Mouse (Mus musculus): ENCODE measurements at regions not wholly inside any gene's neighbourhood (a gene's known extent, or its start where the extent isn't known, plus 50 kb on each side); places are given as distances from the start of the nearest gene placed in this dataset.

DNA sequence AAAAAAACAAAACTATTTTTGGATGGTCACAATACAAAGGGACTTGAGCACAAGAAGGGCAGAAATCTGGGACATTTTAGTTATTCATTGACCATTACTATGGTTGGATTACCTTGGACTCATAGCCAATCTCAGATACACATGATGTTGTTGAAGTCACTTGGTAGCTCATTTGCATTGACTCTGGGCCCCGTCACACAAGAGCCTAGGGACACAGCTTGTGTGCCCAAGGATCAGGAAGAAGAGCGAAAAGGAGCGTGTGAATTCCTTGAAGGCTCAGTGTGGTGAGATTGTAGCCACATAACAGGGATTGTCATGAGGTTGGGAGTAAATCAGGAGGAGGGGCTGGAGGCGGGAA is 170.0 kb upstream of the Runx1 start:
- H3K4me2 ChIP-seq (ENCODE audit: low read depth), result no peak overlapping the region
- DNase-seq (ENCODE audit: low spot score), result no peak
- no peak overlapping the region for H3K27ac ChIP-seq (ENCODE audit: low read depth, low read length)
- ATAC-seq (ENCODE audit: insufficient read depth, low FRiP score, low TSS enrichment), result no peak
- H3K36me3 ChIP-seq (ENCODE audit: control insufficient read depth, insufficient read depth, low read length), result no peaks in the 10 kb centered on the region
- no peak overlapping the region for H3K4me3 ChIP-seq (ENCODE audit: low read depth, low read length)
- WGBS, result 90% methylated on average over 4 of the region's 4 CpGs
- H3K27me3 ChIP-seq (ENCODE audit: control insufficient read depth, insufficient read depth, low read length), result no peaks in the 10 kb centered on the region
- H3K9me3 ChIP-seq (ENCODE audit: control insufficient read depth, low read length), result no peaks in the 10 kb centered on the region
- H3K4me1 ChIP-seq (ENCODE audit: control insufficient read depth, insufficient read depth, low read length), result no peaks in the 10 kb centered on the region
- H3K9ac ChIP-seq (ENCODE audit: low read length), result no peak overlapping the region

DNA sequence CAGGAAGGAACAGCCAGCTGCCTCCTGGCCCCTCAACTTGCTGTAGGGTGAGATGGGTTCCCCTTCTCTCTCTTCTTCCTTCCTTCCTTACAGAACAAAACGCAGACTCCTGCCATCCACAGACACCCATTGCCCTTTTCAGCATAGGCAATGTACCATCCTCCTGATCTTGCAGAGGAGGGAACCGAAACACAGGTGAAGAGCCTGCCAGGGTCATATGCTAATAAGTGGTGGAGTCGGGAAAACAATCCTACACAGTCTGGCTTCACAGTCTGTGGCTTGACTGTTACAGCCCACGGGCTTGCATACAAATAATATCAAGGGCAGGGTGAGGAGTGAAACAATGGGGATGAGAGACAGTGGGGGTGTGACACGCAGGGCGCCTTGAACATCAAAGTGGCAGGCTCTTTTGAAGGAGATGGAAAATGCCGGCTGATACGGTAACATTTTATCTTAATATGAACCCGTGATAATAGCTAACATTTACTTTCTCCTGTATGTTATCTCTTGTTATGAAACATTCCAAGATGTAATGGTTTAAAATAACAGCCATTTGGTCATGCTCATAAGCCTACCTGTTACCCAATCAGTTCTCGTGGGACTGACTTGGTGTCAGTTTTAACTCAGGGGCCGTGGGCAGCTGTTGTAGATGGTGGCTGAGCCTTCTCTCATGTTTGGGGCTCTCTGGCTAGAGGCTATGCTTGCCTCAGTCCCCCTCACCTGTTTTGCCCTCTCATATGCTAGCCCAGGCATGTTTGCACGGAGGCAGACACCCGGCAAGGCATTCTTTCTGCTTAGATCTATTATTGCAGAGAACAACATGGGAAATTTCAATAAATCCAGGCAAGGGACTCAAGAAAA is 169.4 kb upstream of the Runx1 start:
- Histone ChIP-seq H3K4me1 (ENCODE audit: control insufficient read depth, insufficient read depth, low read length) (no peaks in the 10 kb centered on the region), H3K9me3 (ENCODE audit: control insufficient read depth, low read length) (no peaks in the 10 kb centered on the region), H3K4me3 (ENCODE audit: low read depth, low read length) (no peak overlapping the region), H3K9ac (ENCODE audit: low read length) (no peak overlapping the region), H3K27ac (ENCODE audit: low read depth, low read length) (no peak overlapping the region), H3K36me3 (ENCODE audit: control insufficient read depth, insufficient read depth, low read length) (no peaks in the 10 kb centered on the region), H3K27me3 (ENCODE audit: control insufficient read depth, insufficient read depth, low read length) (no peaks in the 10 kb centered on the region), H3K4me2 (ENCODE audit: low read depth) (no peak overlapping the region)
- DNase-seq (ENCODE audit: low spot score), result no peak
- 85% methylated on average over 13 of the region's 13 CpGs for WGBS
- ATAC-seq (ENCODE audit: insufficient read depth, low FRiP score, low TSS enrichment), result no peak

DNA sequence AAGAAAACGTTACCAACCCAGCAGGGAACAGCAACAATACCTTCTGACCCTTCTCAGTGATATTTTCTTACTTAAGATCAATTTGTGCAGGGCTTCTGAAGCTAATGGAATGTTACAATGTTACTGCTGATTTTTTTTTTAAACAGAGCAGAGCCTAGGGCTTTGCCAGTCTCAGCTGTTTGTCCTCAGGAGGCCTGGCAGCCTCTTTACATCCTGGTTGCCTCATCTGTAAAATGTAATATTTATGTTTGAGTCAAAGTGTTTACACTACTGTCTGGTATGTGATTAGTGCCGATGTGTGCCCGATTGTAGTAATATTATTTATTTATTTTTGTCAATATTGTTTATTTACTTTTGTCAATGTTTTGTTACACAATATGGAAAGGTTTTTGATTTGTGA is 166.9 kb upstream of the Runx1 start:
- H3K27ac ChIP-seq (ENCODE audit: low read depth, low read length), result no peak overlapping the region
- no peak for ATAC-seq (ENCODE audit: insufficient read depth, low FRiP score, low TSS enrichment)
- H3K27me3 ChIP-seq (ENCODE audit: control insufficient read depth, insufficient read depth, low read length), result no peaks in the 10 kb centered on the region
- H3K4me3 ChIP-seq (ENCODE audit: low read depth, low read length), result no peak overlapping the region
- no peaks in the 10 kb centered on the region for H3K4me1 ChIP-seq (ENCODE audit: control insufficient read depth, insufficient read depth, low read length)
- no peaks in the 10 kb centered on the region for H3K36me3 ChIP-seq (ENCODE audit: control insufficient read depth, insufficient read depth, low read length)
- H3K9ac ChIP-seq (ENCODE audit: low read length), result no peak overlapping the region
- WGBS, result 48% methylated on average over 3 of the region's 3 CpGs
- no peaks in the 10 kb centered on the region for H3K9me3 ChIP-seq (ENCODE audit: control insufficient read depth, low read length)
- no peak overlapping the region for H3K4me2 ChIP-seq (ENCODE audit: low read depth)
- no peak for DNase-seq (ENCODE audit: low spot score)

DNA sequence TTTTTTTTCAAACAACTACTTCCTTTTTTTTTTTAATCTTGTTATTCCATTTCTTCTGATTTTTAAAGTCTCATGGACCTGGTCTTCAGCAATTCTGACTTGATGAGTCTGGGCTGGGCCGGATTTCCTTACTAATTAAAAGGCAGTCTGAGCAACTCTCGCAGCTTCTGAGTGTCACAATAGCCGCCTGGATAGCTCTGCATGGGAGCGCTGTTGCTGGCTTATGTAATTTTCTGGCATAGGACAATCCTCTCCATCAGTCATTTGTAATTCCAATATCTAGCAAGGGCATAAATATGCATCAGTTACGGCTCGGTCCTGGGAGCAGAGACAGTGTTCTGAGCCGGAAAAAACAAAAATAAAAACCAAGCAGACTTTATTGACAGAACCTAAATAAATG is 165.5 kb upstream of the Runx1 start:
- no peak overlapping the region for H3K4me3 ChIP-seq (ENCODE audit: low read depth, low read length)
- no peaks in the 10 kb centered on the region for H3K9me3 ChIP-seq (ENCODE audit: control insufficient read depth, low read length)
- no peak overlapping the region for H3K9ac ChIP-seq (ENCODE audit: low read length)
- no peak for ATAC-seq (ENCODE audit: insufficient read depth, low FRiP score, low TSS enrichment)
- no peaks in the 10 kb centered on the region for H3K27me3 ChIP-seq (ENCODE audit: control insufficient read depth, insufficient read depth, low read length)
- no peak for DNase-seq (ENCODE audit: low spot score)
- WGBS, result 68% methylated on average over 7 of the region's 7 CpGs
- H3K4me2 ChIP-seq (ENCODE audit: low read depth), result no peak overlapping the region
- H3K4me1 ChIP-seq (ENCODE audit: control insufficient read depth, insufficient read depth, low read length), result no peaks in the 10 kb centered on the region
- no peaks in the 10 kb centered on the region for H3K36me3 ChIP-seq (ENCODE audit: control insufficient read depth, insufficient read depth, low read length)
- H3K27ac ChIP-seq (ENCODE audit: low read depth, low read length), result no peak overlapping the region

DNA sequence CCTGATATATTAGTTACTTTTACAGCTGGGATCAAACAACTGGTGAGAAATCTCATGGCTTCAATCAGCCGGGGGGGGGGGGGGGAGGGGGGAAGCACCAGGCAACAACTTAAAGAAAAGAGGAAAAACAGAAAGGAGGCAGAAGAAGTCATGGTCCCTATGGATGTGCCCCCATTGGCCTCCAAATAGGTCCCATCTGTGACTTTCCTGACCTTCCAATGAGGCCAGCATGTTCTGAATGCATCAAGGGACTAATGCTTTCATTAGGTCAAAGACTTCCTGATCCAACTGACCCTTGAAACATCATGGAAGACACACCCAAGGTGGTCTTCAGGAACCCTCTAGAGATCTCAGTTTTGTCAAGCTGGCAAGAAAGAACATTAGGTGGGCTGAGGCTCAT is 162.5 kb upstream of the Runx1 start:
- H3K27ac ChIP-seq (ENCODE audit: low read depth, low read length), result no peak overlapping the region
- no peak for ATAC-seq (ENCODE audit: insufficient read depth, low FRiP score, low TSS enrichment)
- no peaks in the 10 kb centered on the region for H3K36me3 ChIP-seq (ENCODE audit: control insufficient read depth, insufficient read depth, low read length)
- no peak overlapping the region for H3K4me2 ChIP-seq (ENCODE audit: low read depth)
- H3K9ac ChIP-seq (ENCODE audit: low read length), result no peak overlapping the region
- no peak for DNase-seq (ENCODE audit: low spot score)
- H3K27me3 ChIP-seq (ENCODE audit: control insufficient read depth, insufficient read depth, low read length), result no peaks in the 10 kb centered on the region
- 33% methylated on average over 1 of the region's 1 CpGs for WGBS
- H3K4me1 ChIP-seq (ENCODE audit: control insufficient read depth, insufficient read depth, low read length), result no peaks in the 10 kb centered on the region
- H3K4me3 ChIP-seq (ENCODE audit: low read depth, low read length), result no peak overlapping the region
- no peaks in the 10 kb centered on the region for H3K9me3 ChIP-seq (ENCODE audit: control insufficient read depth, low read length)

DNA sequence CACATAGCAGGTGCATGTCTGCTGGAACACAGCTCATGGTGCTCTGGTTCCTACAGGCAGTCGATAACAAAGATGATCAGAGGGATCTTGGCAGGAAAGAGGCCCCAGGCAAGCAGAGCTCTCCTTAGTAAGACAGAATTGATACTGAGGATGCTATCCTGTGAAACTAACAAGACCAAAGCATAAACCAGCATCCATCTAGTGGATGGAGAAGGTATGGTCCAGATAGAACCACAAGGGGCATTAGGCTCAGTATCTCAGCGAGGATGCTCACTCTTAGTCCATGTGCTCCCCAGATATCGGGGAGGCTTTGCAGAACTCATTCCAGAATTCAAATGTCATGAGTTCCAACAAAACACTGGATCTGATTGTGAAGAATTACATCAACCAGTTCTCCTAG is 162.1 kb upstream of the Runx1 start:
- no peak for ATAC-seq (ENCODE audit: insufficient read depth, low FRiP score, low TSS enrichment)
- no peaks in the 10 kb centered on the region for H3K27me3 ChIP-seq (ENCODE audit: control insufficient read depth, insufficient read depth, low read length)
- no peaks in the 10 kb centered on the region for H3K9me3 ChIP-seq (ENCODE audit: control insufficient read depth, low read length)
- H3K4me1 ChIP-seq (ENCODE audit: control insufficient read depth, insufficient read depth, low read length), result no peaks in the 10 kb centered on the region
- no peak for DNase-seq (ENCODE audit: low spot score)
- no peak overlapping the region for H3K4me3 ChIP-seq (ENCODE audit: low read depth, low read length)
- H3K9ac ChIP-seq (ENCODE audit: low read length), result no peak overlapping the region
- H3K27ac ChIP-seq (ENCODE audit: low read depth, low read length), result no peak overlapping the region
- WGBS, result 81% methylated on average over 3 of the region's 3 CpGs
- no peak overlapping the region for H3K4me2 ChIP-seq (ENCODE audit: low read depth)
- no peaks in the 10 kb centered on the region for H3K36me3 ChIP-seq (ENCODE audit: control insufficient read depth, insufficient read depth, low read length)

DNA sequence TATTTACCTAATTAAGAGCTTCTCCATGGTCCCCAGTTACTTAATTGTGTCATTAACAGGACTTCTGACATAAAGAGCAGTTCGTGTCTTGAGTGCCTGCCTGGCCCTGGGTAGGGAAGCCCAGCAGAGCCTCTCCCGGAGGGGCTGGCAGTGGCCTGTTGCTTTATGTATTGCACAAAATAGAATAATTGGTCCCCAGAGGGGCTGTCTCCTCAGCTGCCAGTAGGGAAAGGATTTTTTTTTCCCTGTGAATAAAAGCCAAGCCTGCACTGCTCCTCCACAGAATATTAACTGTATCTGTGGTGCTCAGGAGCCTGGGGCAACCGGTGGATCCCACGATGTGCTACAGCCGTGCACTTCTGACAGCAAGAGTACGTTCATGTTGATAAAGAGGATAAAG is 159.8 kb upstream of the Runx1 start:
- 60% methylated on average over 6 of the region's 6 CpGs for WGBS
- Histone ChIP-seq H3K4me3 (ENCODE audit: low read depth, low read length) (no peak overlapping the region), H3K4me1 (ENCODE audit: control insufficient read depth, insufficient read depth, low read length) (no peaks in the 10 kb centered on the region), H3K27me3 (ENCODE audit: control insufficient read depth, insufficient read depth, low read length) (no peaks in the 10 kb centered on the region), H3K27ac (ENCODE audit: low read depth, low read length) (no peak overlapping the region), H3K9ac (ENCODE audit: low read length) (no peak overlapping the region), H3K36me3 (ENCODE audit: control insufficient read depth, insufficient read depth, low read length) (no peaks in the 10 kb centered on the region), H3K4me2 (ENCODE audit: low read depth) (no peak overlapping the region), H3K9me3 (ENCODE audit: control insufficient read depth, low read length) (no peaks in the 10 kb centered on the region)
- no peak for DNase-seq (ENCODE audit: low spot score)
- no peak for ATAC-seq (ENCODE audit: insufficient read depth, low FRiP score, low TSS enrichment)

DNA sequence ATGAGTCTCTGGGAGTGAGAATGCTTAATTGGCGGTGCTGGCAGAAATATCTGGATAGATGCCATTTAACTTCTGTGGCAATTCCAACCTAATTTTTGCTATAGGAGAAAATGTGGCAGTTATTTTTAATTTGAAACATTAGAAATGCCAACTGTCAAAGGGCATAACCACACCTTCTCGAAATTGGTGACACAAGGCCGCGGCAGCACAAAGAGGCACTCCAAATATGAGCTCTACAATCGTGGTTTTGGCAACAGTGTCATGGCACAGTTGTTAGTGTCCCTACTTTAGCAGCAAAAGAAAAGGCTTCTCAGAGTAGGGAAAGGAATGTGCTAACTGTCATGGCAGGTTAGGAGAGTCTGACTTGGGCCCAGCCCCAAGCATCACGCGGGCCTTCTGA is 157.0 kb upstream of the Runx1 start:
- ATAC-seq (ENCODE audit: insufficient read depth, low FRiP score, low TSS enrichment) (no peak), DNase-seq (ENCODE audit: low spot score) (no peak)
- Histone ChIP-seq H3K36me3 (ENCODE audit: control insufficient read depth, insufficient read depth, low read length) (no peaks in the 10 kb centered on the region), H3K4me2 (ENCODE audit: low read depth) (no peak overlapping the region), H3K27ac (ENCODE audit: low read depth, low read length) (no peak overlapping the region), H3K9me3 (ENCODE audit: control insufficient read depth, low read length) (no peaks in the 10 kb centered on the region), H3K9ac (ENCODE audit: low read length) (no peak overlapping the region), H3K4me1 (ENCODE audit: control insufficient read depth, insufficient read depth, low read length) (no peaks in the 10 kb centered on the region), H3K4me3 (ENCODE audit: low read depth, low read length) (no peak overlapping the region), H3K27me3 (ENCODE audit: control insufficient read depth, insufficient read depth, low read length) (no peaks in the 10 kb centered on the region)
- 94% methylated on average over 7 of the region's 7 CpGs for WGBS

DNA sequence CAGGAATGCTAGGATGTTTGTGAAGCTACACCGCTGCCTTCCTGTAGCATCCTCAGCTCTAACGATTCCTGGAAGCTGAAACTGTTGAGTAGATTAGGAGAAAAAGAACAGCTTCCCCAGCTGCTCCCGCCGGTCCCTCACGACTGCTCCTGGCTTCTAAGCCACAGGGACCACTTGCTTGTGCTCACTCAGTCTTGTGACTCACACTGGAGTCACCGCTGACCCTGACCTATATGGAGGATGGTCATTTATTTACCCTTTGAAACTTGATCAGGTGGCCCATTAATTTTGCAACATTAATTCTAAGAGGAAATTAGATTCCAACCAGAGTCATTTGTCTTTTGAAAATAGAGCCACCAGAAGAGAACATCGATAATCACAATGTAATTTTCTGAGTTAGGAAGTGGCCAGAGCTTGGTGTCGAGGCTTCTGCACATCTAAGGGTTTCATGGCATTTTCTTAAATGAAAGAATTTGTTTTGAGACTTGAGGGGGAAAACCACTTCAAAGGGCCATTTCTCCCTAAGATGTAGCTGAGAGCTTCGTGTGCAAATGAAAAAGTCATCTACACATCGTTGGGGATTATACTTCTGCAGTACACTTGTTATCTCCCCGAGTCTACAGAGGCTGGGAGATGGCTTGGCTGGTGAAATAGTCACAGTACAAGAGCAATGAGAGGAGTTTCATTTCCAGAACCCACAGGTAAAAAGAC is 153.8 kb upstream of the Runx1 start:
- Histone ChIP-seq H3K4me1 (ENCODE audit: control insufficient read depth, insufficient read depth, low read length) (no peaks in the 10 kb centered on the region), H3K36me3 (ENCODE audit: control insufficient read depth, insufficient read depth, low read length) (no peaks in the 10 kb centered on the region), H3K9ac (ENCODE audit: low read length) (no peak overlapping the region), H3K4me2 (ENCODE audit: low read depth) (no peak overlapping the region), H3K27ac (ENCODE audit: low read depth, low read length) (no peak overlapping the region), H3K27me3 (ENCODE audit: control insufficient read depth, insufficient read depth, low read length) (no peaks in the 10 kb centered on the region), H3K9me3 (ENCODE audit: control insufficient read depth, low read length) (no peaks in the 10 kb centered on the region), H3K4me3 (ENCODE audit: low read depth, low read length) (no peak overlapping the region)
- 72% methylated on average over 11 of the region's 11 CpGs for WGBS
- DNase-seq (ENCODE audit: low spot score), result no peak
- no peak for ATAC-seq (ENCODE audit: insufficient read depth, low FRiP score, low TSS enrichment)
